Mouse (Mus musculus) midbrain, embryonic 11.5 days (tissue): ENCODE data around the gene Ptges2. TPM values are rescaled to one million over a fixed set of nuclear protein-coding genes. Genes with fewer than 3 reads are reported as not detected.
A peak's percentile ranks its signal among the peaks of the same experiment; 100 is the strongest.

ENCODE experiments used
- ATAC-seq: fragments of 200-750 bp; cut with Nextera tagmentation; 2 replicates; pipeline ENCODE4 v1.8.0; 2017; ENCODE audit warnings: moderate TSS enrichment, moderate library complexity; ENCODE audit not compliant: low FRiP score
- DNase-seq: peaks from one replicate; pipeline ENCODE4 v3.0.0; 2015; ENCODE audit warnings: low spot score; ENCODE audit errors: missing footprints
- H3K27ac ChIP-seq: fragments of 300-500 bp; sonication (generic); 2 replicates; pipeline ENCODE4 v1.5.1; 2014; ENCODE audit warnings: low read depth, low read length
- H3K27me3 ChIP-seq: fragments of 300-500 bp; sonication (generic); 2 replicates; pipeline ENCODE4 v1.6.1; 2014; ENCODE audit warnings: mild to moderate bottlenecking, low read length, moderate library complexity, mixed read lengths; ENCODE audit not compliant: control insufficient read depth, insufficient read depth
- H3K36me3 ChIP-seq: fragments of 300-500 bp; sonication (generic); 2 replicates; pipeline ENCODE4 v1.6.1; 2014; ENCODE audit warnings: mild to moderate bottlenecking, low read length, moderate library complexity, mixed read lengths; ENCODE audit not compliant: control insufficient read depth, insufficient read depth
- H3K4me1 ChIP-seq: fragments of 300-500 bp; sonication (generic); 2 replicates; pipeline ENCODE4 v1.6.1; 2014; ENCODE audit warnings: low read length; ENCODE audit not compliant: control insufficient read depth, insufficient read depth
- H3K4me2 ChIP-seq: fragments of 300-500 bp; sonication (generic); 2 replicates; pipeline ENCODE4 v1.6.1; 2014; ENCODE audit warnings: mild to moderate bottlenecking, moderate library complexity
- H3K4me3 ChIP-seq: fragments of 300-500 bp; sonication (generic); 2 replicates; pipeline ENCODE4 v1.5.1; 2014; ENCODE audit warnings: low read depth, low read length
- H3K9ac ChIP-seq: fragments of 300-500 bp; sonication (generic); 2 replicates; pipeline ENCODE4 v1.6.1; 2014; ENCODE audit warnings: low read length
- H3K9me3 ChIP-seq: fragments of 300-500 bp; sonication (generic); 2 replicates; pipeline ENCODE4 v1.6.1; 2016; ENCODE audit warnings: low read length; ENCODE audit not compliant: control insufficient read depth
- WGBS: fragments of 180-500 bp; shearing (Covaris S2); extraction: QIAGEN DNeasy Blood & Tissue Kit; methylation state at CpG from one replicate; pipeline ENCODE4 v1.1.7; 2014; 5-methylcytosine and 5-hydroxymethylcytosine counted together
- polyA plus RNA-seq: library from polyadenylated mRNA; unstranded; fragments of >200 nt; fragmentation: Nextera tagmentation; extraction: Ambion mirVana; gene quantifications from 2 replicates; pipeline ENCODE4 v1.2.1, GENCODE M21; 2014

Ptges2 gene
- polyA plus RNA-seq, 1 experiment from 2014 or later = 24.7 TPM

DNA sequence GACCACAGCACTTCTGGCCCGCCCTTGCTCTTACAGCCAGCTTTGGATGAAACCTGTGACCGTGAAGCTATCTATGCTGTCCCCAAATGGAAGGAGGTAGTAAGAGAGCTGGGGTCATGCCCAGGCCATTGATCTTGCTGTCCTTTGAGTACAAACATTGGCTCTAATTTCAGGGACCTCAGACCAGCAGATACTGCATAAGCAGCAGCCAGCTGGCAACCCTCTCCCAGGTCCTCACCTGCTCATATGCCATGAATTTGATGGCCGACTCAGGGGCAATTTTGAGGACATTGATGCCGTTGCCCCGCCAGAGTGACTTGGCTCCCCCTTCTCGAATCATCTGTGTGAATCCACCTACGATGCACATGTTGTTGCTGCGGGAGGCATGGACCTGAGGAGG is 21.8 kb downstream of the Ptges2 start:
- Histone ChIP-seq H3K9me3 (no peaks in the 10 kb centered on the region), H3K4me2 (no peak overlapping the region), H3K27me3 (no peaks in the 10 kb centered on the region), H3K9ac (no peak overlapping the region), H3K36me3 (peaks cover 36% of the 10 kb centered on the region), H3K4me1 (no peaks in the 10 kb centered on the region), H3K27ac (no peak overlapping the region), H3K4me3 (no peak overlapping the region)
- WGBS = 93% methylated on average over 8 of the region's 8 CpGs
- ATAC-seq = no peak
- DNase-seq = no peak

DNA sequence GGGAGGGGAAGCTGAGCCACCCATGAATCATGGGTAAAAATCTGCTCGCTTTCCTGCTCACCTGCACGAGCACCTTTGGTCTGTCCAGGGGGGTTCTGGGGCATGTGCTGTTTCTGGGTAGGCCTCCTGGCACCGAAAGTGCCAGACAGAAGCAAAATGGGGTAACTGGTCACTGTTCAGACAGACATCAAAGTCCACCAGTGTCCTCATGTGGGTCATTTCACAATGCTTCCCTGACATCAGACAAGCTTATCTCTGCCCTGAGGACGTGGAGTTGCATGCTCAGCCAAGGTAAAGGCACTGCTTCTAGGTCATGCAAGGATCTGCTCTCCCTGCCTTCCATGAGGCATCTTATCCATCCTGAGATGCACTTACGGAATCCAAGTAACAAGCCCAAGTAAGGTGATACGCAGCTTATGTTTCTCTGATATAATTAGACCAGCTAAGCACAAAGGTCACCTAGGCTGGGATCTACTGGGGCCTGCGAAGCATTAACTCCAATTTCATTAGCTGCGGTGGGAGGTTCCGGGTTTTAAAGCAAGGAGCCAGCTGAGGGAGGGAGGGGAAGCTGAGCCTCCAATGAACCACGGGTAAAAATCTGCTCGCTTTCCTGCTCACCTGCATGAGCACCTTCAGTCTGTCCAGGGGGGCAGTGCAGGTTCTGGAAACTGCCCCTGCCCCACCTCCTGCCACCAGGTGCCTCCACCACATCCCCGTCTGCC is 22.9 kb downstream of the Ptges2 start:
- no peak for DNase-seq
- 90% methylated on average over 12 of the region's 12 CpGs for WGBS
- Histone ChIP-seq H3K4me1 (peaks cover 7% of the 10 kb centered on the region), H3K27me3 (no peaks in the 10 kb centered on the region), H3K4me2 (no peak overlapping the region), H3K9me3 (no peaks in the 10 kb centered on the region), H3K4me3 (no peak overlapping the region), H3K36me3 (peaks cover 36% of the 10 kb centered on the region), H3K9ac (no peak overlapping the region), H3K27ac (no peak overlapping the region)
- no peak for ATAC-seq

DNA sequence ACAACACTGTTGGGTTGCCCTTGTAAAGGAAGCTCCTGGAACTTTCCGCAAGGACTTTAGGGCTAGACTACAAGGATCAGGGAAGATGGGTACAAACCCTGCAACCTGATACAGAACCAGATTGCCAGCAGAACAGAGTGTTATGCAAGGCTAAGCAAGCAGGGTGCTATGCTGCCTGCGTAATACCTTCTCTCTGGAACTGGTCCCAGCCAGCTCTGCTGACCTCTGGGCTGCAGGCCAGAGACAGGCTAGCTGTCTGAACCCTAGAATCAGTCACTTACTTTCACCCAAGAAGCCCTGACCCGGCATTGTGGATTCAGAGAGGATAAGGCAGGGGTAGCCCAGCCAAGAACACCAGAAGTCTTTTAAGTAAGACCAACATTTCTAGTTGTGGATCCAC is 23.7 kb downstream of the Ptges2 start:
- no peak overlapping the region for H3K4me3 ChIP-seq
- no peak overlapping the region for H3K4me2 ChIP-seq
- 86% methylated on average over 3 of the region's 3 CpGs for WGBS
- no peaks in the 10 kb centered on the region for H3K9me3 ChIP-seq
- no peak overlapping the region for H3K27ac ChIP-seq
- peaks cover 33% of the 10 kb centered on the region for H3K36me3 ChIP-seq
- peaks cover 10% of the 10 kb centered on the region for H3K4me1 ChIP-seq
- no peak overlapping the region for H3K9ac ChIP-seq
- no peak for ATAC-seq
- peak; percentile 33 for DNase-seq
- no peaks in the 10 kb centered on the region for H3K27me3 ChIP-seq

DNA sequence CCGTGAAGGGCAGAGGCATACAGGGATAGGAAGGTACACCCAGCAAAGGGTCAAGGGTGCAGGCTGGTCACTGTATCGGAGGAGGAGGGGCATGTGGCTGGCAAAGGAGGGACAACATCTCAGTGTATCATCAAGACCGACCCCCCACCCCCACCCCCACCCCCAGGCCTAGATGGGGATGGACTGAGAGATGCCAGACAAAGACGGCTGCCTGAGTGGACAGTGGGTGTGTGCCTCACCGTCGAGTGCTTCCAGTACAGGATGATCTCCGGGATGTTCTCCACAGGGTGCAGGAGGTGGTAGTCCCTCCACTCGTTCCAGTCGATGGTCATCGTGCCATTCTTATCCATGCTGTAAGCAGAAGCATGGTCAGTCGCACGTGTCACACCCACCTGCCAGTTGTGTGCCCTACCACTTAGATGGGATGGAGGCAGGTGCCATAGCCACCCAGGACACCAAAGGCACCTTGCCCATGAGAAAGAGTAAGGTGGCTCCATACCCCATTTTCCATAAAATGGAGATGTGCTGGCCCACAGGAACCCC is 24.4 kb downstream of the Ptges2 start:
- Histone ChIP-seq H3K27ac (no peak overlapping the region), H3K4me2 (no peak overlapping the region), H3K36me3 (peaks cover 30% of the 10 kb centered on the region), H3K9me3 (no peaks in the 10 kb centered on the region), H3K4me3 (no peak overlapping the region), H3K9ac (no peak overlapping the region), H3K4me1 (peaks cover 17% of the 10 kb centered on the region), H3K27me3 (no peaks in the 10 kb centered on the region)
- WGBS = 92% methylated on average over 12 of the region's 12 CpGs
- no peak for ATAC-seq
- DNase-seq = peak; percentile 57

DNA sequence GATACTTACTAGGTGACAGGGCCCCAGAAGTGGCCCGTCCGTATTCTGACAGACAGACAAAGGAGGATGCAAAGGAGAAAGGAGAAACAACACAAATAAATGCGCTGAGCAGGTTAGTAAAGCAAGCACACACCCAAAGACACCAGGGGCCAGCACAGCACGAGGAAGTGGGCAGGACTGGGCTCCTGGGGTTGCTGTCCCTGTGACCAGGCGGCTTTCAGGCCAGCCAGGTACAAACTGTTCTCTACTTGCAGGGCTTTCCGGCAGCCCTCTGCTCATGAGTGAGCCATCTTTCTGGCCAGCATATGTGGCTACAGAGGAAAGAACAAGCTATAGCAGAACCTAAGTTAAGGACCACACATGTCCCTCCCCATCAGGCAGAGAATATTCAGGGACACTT is 25.0 kb downstream of the Ptges2 start:
- Histone ChIP-seq H3K4me1 (peaks cover 17% of the 10 kb centered on the region), H3K9me3 (no peaks in the 10 kb centered on the region), H3K27ac (no peak overlapping the region), H3K4me3 (no peak overlapping the region), H3K27me3 (no peaks in the 10 kb centered on the region), H3K9ac (no peak overlapping the region), H3K4me2 (no peak overlapping the region), H3K36me3 (peaks cover 25% of the 10 kb centered on the region)
- WGBS = 87% methylated on average over 6 of the region's 6 CpGs
- no peak for DNase-seq
- no peak for ATAC-seq

DNA sequence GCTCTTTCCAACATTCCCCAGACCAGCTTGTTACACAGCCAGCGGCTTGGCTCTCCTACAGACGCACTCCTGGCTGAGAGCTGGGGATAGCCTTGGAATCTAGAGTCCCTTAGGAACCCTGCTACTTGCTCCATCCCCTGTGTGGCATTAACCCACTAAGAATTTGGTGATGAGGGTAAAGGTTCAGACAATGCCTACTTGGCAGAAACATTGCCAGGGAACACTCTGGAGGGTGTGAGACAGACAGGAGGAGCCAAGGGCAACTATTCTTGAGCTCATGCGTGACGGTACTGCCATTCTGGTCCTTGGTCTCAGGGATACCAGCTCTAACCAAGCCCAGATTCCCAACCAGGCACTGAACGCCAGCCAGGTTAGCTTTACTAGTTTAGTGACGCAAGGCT is 26.2 kb downstream of the Ptges2 start:
- H3K4me2 ChIP-seq = no peak overlapping the region
- H3K9me3 ChIP-seq = no peaks in the 10 kb centered on the region
- no peak overlapping the region for H3K4me3 ChIP-seq
- H3K4me1 ChIP-seq = peaks cover 17% of the 10 kb centered on the region
- H3K9ac ChIP-seq = no peak overlapping the region
- peaks cover 16% of the 10 kb centered on the region for H3K36me3 ChIP-seq
- H3K27me3 ChIP-seq = no peaks in the 10 kb centered on the region
- 97% methylated on average over 6 of the region's 6 CpGs for WGBS
- DNase-seq = peak; percentile 17
- H3K27ac ChIP-seq = no peak overlapping the region
- no peak for ATAC-seq

DNA sequence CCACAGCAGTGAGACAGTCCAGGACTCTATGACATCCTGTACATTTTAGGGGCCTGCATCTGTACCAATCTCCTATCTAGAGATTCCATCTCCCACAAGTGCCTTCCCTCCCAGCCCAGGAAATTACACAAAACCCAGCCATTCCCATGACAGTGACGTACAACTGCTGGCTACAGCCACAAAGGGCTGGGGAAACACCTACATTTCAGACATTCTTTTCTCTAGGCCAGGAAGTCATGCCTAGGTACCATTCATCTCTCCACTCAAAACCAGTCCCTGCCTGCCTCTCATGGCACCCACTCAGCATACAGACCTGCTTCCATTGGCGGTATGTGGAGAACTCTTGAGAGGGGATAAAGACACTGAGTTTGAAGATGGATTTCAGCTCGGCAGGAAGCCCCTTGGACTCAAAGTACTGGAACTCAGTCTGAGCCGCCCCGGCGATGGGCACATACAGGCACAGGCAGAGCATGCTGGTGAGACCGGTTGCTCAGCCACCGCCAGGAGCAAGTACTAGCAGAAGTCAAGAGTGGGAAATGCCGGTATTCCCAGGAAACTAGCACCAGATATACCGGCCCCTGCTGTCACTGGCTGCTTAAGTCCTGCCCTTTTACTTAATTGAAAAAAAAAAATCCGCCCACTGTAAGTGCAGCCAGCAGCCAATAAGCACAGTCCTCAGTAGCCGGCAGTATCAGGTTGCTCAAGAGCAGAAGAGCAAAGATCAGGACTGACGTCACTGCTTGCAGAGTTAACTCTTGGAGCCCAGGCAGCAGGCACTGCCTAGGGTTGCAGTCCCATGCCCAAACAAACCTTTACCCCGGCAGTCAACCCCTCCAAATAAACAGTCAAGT is 28.0 kb downstream of the Ptges2 start:
- H3K27ac ChIP-seq = no peak overlapping the region
- H3K4me2 ChIP-seq = peak overlapping the region; percentile 36
- H3K27me3 ChIP-seq = no peaks in the 10 kb centered on the region
- WGBS = 2% methylated on average over 14 of the region's 14 CpGs
- H3K9me3 ChIP-seq = no peaks in the 10 kb centered on the region
- DNase-seq (peak; percentile 92), ATAC-seq (peak; percentile 96)
- H3K9ac ChIP-seq = peak overlapping the region; percentile 2; the same call in 1 of the 2 replicates
- H3K36me3 ChIP-seq = peaks cover 7% of the 10 kb centered on the region
- peaks cover 23% of the 10 kb centered on the region for H3K4me1 ChIP-seq
- H3K4me3 ChIP-seq = peak overlapping the region; percentile 8

DNA sequence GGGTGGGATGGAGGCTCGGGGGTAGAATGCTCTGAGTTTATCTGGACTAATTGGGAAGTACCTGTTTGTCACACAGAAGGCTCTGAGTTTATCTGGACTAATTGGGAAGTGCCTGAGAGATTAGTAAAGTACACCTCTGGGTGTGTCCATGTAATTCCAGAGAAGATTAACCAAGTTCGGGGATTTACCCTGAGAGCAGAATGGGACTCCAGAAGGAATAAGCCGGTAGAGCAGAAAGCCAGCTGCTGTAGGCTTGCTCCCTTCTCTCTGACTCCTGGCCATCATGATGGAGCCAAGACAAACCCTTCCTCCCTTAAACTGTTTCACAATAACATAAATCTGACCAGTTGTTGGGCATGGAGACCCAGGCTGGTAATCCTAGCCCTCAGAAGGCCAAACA is 29.1 kb downstream of the Ptges2 start:
- no peak for ATAC-seq
- Histone ChIP-seq H3K27me3 (no peaks in the 10 kb centered on the region), H3K9ac (no peak overlapping the region), H3K4me2 (no peak overlapping the region), H3K27ac (peak overlapping the region; percentile 25; the same call in 1 of the 2 replicates), H3K4me1 (peaks cover 29% of the 10 kb centered on the region), H3K9me3 (no peaks in the 10 kb centered on the region), H3K4me3 (no peak overlapping the region), H3K36me3 (peaks cover 6% of the 10 kb centered on the region)
- 40% methylated on average over 3 of the region's 3 CpGs for WGBS
- peak; percentile 80 for DNase-seq

DNA sequence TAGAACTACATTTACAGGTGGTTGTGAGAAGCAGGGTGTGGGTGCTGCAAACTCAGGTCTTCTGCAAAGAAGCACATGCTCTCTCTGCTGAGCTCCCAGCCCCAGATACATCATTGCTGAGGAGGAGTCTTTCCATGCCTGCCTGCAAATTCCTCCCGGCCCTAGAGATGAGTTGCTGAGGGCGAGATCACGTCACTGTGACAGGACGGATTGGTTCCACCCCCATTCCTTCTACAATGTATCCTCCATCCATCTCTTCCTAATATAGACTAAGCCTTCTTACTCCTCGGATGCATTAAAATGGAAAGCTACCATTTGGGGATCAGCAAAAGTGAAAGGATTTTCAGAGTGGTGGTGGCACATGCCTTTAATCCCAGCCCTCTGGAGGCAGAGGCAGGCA is 29.9 kb downstream of the Ptges2 start:
- no peak overlapping the region for H3K27ac ChIP-seq
- no peak overlapping the region for H3K4me3 ChIP-seq
- H3K27me3 ChIP-seq = no peaks in the 10 kb centered on the region
- H3K9ac ChIP-seq = no peak overlapping the region
- peaks cover 37% of the 10 kb centered on the region for H3K4me1 ChIP-seq
- peaks cover 6% of the 10 kb centered on the region for H3K36me3 ChIP-seq
- no peak overlapping the region for H3K4me2 ChIP-seq
- DNase-seq = peak; percentile 26
- H3K9me3 ChIP-seq = no peaks in the 10 kb centered on the region
- 83% methylated on average over 5 of the region's 5 CpGs for WGBS
- ATAC-seq = no peak
